Mouse (Mus musculus): ENCODE results near the gene Atp8b2.

Gene Atp8b2

DNA sequence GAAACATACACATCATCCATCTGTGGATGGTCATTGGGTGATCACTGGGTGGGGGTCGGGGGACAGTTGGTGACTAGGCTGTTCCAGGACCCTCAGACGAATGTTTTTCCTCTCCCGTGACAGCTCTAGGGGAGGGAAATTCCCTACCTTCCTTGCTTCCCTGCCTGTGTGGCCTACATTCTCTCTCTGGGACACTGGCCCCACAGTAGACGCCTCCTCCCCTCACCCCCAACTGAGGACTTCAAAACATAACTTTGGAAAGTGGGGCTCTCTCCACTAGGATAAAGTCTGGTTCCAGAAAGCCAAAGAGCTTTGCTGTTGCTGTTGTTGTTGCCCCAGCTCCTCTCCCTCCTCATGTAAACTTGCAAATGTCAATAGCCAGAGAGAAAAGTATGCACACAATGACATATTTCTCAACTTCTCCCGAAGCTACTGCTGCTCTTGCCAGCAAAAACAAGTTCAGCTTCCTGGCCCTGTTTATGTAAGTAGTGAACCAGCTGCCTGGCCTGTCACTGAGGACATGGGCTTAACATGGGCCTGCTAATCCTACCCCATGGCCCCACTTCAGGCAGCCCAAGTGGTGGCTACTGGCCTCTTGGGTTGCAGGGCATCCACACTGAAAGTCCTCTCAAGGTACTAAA is 64.3 kb downstream of the Atp8b2 start:
- DNase-seq: no peak

DNA sequence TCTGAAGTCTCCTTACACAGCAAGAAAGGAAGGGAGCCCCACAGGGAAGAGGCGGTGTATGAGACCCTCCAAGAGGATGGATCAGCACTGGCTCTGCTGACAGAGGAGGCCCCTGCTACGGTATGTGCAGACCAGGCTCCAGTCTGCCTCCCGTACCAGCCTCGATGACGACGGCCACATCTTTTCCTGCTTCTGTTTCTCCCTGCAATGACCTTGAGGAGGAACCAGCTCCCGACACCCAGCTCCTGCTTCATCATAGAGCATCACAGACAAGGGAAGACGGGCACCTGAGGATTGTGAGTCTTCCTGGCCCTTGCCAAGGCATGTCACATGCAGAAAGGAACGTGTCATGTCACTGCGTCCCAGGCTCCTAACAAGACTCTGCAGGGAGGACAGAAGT is 65.3 kb downstream of the Atp8b2 start:
- no peak for DNase-seq

- no peak for DNase-seq
Measured at GRCm38 (mm10) chr3:89897204-89897796, 66.0 kb downstream of the Atp8b2 start.

GRCm38 (mm10) chr3:89896571-89896970 is 66.7 kb downstream of the Atp8b2 start:
- no peak for DNase-seq

DNA sequence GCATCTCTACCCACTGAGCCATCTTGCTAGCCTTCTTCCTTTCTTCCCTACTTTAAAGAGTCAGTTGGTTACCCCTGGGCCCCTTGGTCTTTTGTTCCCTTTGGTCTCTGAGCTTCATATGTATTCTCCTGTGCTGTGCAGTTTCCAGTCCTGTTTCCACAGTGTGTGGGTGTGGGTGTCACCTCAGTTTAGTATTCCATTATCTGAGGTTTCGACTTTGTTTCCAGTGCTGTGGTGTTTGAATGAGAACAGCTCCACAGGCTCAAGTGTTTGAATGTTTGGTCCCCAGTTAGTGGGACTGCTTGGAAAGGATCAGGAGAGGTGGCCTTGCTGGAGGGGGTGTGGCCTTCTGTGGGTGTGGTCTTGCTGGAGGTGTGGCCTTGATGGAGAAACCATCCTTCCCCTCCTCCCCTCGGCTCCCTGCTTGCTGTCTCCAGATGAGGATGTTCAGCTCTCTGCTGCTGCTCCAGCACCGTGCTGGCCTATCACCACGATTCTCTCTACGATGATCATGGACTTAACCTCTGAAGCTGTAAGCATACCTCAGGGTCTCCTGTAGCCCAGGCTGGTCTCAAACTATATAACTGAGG is 70.7 kb downstream of the Atp8b2 start:
- DNase-seq: peak; percentile 52

- no peak for DNase-seq
Measured at GRCm38 (mm10) chr3:89891696-89892095, 71.6 kb downstream of the Atp8b2 start.

DNA sequence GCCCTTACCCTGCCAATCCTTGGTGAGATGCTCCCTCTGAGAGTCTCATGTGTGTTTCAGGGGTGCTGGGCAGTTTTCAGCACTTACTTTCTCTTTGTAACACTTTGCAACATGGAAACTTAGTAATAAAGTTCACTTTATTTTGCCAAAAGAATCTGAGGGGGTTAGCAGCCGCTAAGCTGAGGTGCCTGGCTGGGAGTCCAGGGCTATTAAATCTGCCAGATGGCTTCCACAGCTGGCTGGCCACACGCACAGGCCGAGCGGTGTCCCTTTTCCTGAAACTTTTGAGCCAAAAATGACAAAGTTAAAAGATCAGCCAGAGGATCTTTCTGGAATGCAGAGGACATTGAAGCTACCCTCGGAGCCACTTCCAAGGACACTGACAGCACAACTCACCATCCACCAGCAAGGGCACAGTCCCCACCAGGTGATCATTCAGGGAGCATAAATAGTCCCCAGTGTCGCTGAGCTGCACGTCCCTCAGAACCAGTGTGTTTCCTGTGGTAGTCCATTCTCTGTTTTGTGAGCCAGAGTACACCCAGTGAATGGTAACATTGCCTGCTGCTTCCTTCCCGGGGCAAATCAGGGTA is 73.4 kb downstream of the Atp8b2 start:
- no peak for DNase-seq
